Mouse (Mus musculus) neural tube, embryonic 11.5 days (tissue): ENCODE data around the gene Rtkn2. TPM values are rescaled to one million over a fixed set of nuclear protein-coding genes. Genes with fewer than 3 reads are reported as not detected.

ENCODE experiments used
- ATAC-seq: fragments of 200-750 bp; cut with Nextera tagmentation; 2 replicates; pipeline ENCODE4 v1.8.0; 2017; ENCODE audit warnings: moderate number of reproducible peaks, mild to moderate bottlenecking, moderate TSS enrichment, moderate library complexity; ENCODE audit not compliant: insufficient read depth, low FRiP score, low TSS enrichment
- DNase-seq: peaks from one replicate; pipeline ENCODE4 v3.0.0-alpha.2; 2015; ENCODE audit warnings: low spot score
- H3K27ac ChIP-seq: fragments of 300-500 bp; sonication (generic); 2 replicates; pipeline ENCODE4 v1.5.1; 2014; ENCODE audit warnings: low read depth, mild to moderate bottlenecking, low read length
- H3K27me3 ChIP-seq: fragments of 300-500 bp; sonication (generic); 2 replicates; pipeline ENCODE4 v1.6.1; 2014; ENCODE audit warnings: mild to moderate bottlenecking, low read length, mixed read lengths; ENCODE audit not compliant: control insufficient read depth, insufficient read depth
- H3K36me3 ChIP-seq: fragments of 300-500 bp; sonication (generic); 2 replicates; pipeline ENCODE4 v1.6.1; 2014; ENCODE audit warnings: mild to moderate bottlenecking, low read length, moderate library complexity, mixed read lengths; ENCODE audit not compliant: control insufficient read depth, insufficient read depth
- H3K4me1 ChIP-seq: fragments of 300-500 bp; sonication (generic); 2 replicates; pipeline ENCODE4 v1.6.1; 2014; ENCODE audit warnings: low read length, mixed read lengths; ENCODE audit not compliant: control insufficient read depth, insufficient read depth
- H3K4me2 ChIP-seq: fragments of 300-500 bp; sonication (generic); 2 replicates; pipeline ENCODE4 v1.6.1; 2014; ENCODE audit warnings: low read depth, mild to moderate bottlenecking, moderate library complexity
- H3K4me3 ChIP-seq: fragments of 300-500 bp; sonication (generic); 2 replicates; pipeline ENCODE4 v1.5.1; 2014; ENCODE audit warnings: low read depth, low read length
- H3K9ac ChIP-seq: fragments of 300-500 bp; sonication (generic); 2 replicates; pipeline ENCODE4 v1.6.1; 2014; ENCODE audit warnings: mild to moderate bottlenecking, low read length
- H3K9me3 ChIP-seq: fragments of 300-500 bp; sonication (generic); 2 replicates; pipeline ENCODE4 v1.6.1; 2016; ENCODE audit warnings: low read length; ENCODE audit not compliant: control insufficient read depth
- WGBS: fragments of 180-500 bp; shearing (Covaris S2); extraction: QIAGEN DNeasy Blood & Tissue Kit; methylation state at CpG from one replicate; pipeline ENCODE4 v1.1.7; 2014; 5-methylcytosine and 5-hydroxymethylcytosine counted together
- polyA plus RNA-seq: library from polyadenylated mRNA; unstranded; fragments of >200 nt; fragmentation: Nextera tagmentation; extraction: Ambion mirVana; gene quantifications from 2 replicates; pipeline ENCODE4 v1.2.1, GENCODE M21; 2014

The Rtkn2 gene
- polyA plus RNA-seq, 1 experiment from 2014 or later: 15.1 TPM

GRCm38 (mm10) chr10:68043973-68044372, 64.6 kb downstream of the Rtkn2 start:
- H3K4me3 ChIP-seq: no peak overlapping the region
- no peaks in the 10 kb centered on the region for H3K27me3 ChIP-seq
- ATAC-seq: no peak
- peak; percentile 40 for DNase-seq
- no peak overlapping the region for H3K4me2 ChIP-seq
- no peaks in the 10 kb centered on the region for H3K9me3 ChIP-seq
- no peak overlapping the region for H3K9ac ChIP-seq
- no peaks in the 10 kb centered on the region for H3K36me3 ChIP-seq
- H3K27ac ChIP-seq: no peak overlapping the region
- 32% methylated on average over 6 of the region's 6 CpGs for WGBS
- no peaks in the 10 kb centered on the region for H3K4me1 ChIP-seq

- 80% methylated on average over 8 of the region's 8 CpGs for WGBS
- no peak overlapping the region for H3K4me3 ChIP-seq
- H3K9ac ChIP-seq: no peak overlapping the region
- DNase-seq: no peak
- no peaks in the 10 kb centered on the region for H3K27me3 ChIP-seq
- no peaks in the 10 kb centered on the region for H3K9me3 ChIP-seq
- no peaks in the 10 kb centered on the region for H3K4me1 ChIP-seq
- no peak for ATAC-seq
- no peaks in the 10 kb centered on the region for H3K36me3 ChIP-seq
- H3K27ac ChIP-seq: no peak overlapping the region
- H3K4me2 ChIP-seq: no peak overlapping the region
These were observed 65.5 kb downstream of the Rtkn2 start for GRCm38 (mm10) chr10:68044864-68045263.

- no peaks in the 10 kb centered on the region for H3K36me3 ChIP-seq
- H3K4me3 ChIP-seq: no peak overlapping the region
- DNase-seq: no peak
- ATAC-seq: no peak
- 86% methylated on average over 8 of the region's 8 CpGs for WGBS
- H3K9ac ChIP-seq: no peak overlapping the region
- no peaks in the 10 kb centered on the region for H3K4me1 ChIP-seq
- no peaks in the 10 kb centered on the region for H3K9me3 ChIP-seq
- no peak overlapping the region for H3K27ac ChIP-seq
- H3K27me3 ChIP-seq: no peaks in the 10 kb centered on the region
- H3K4me2 ChIP-seq: no peak overlapping the region
These were observed 69.4 kb downstream of the Rtkn2 start for GRCm38 (mm10) chr10:68048641-68049305.

- no peaks in the 10 kb centered on the region for H3K4me1 ChIP-seq
- ATAC-seq (no peak; the same call in 1 of the 2 replicates), DNase-seq (no peak)
- no peak overlapping the region for H3K4me3 ChIP-seq
- H3K9ac ChIP-seq: no peak overlapping the region
- H3K27ac ChIP-seq: no peak overlapping the region
- no peaks in the 10 kb centered on the region for H3K36me3 ChIP-seq
- WGBS: 91% methylated on average over 13 of the region's 13 CpGs
- no peaks in the 10 kb centered on the region for H3K9me3 ChIP-seq
- no peaks in the 10 kb centered on the region for H3K27me3 ChIP-seq
- H3K4me2 ChIP-seq: no peak overlapping the region
These were observed 71.5 kb downstream of the Rtkn2 start for GRCm38 (mm10) chr10:68050882-68051281.

GRCm38 (mm10) chr10:68051316-68051933, 72.1 kb downstream of the Rtkn2 start:
- no peaks in the 10 kb centered on the region for H3K27me3 ChIP-seq
- H3K36me3 ChIP-seq: no peaks in the 10 kb centered on the region
- no peaks in the 10 kb centered on the region for H3K4me1 ChIP-seq
- ATAC-seq: no peak
- no peak overlapping the region for H3K27ac ChIP-seq
- H3K4me3 ChIP-seq: no peak overlapping the region
- no peak overlapping the region for H3K4me2 ChIP-seq
- no peak overlapping the region for H3K9ac ChIP-seq
- DNase-seq: no peak
- no peaks in the 10 kb centered on the region for H3K9me3 ChIP-seq
- WGBS: 93% methylated on average over 14 of the region's 14 CpGs

- ATAC-seq: no peak
- no peaks in the 10 kb centered on the region for H3K4me1 ChIP-seq
These were observed 72.9 kb downstream of the Rtkn2 start for GRCm38 (mm10) chr10:68052307-68052706.

GRCm38 (mm10) chr10:68054131-68054530, 74.8 kb downstream of the Rtkn2 start:
- ATAC-seq (no peak), DNase-seq (no peak)
- WGBS: 91% methylated on average over 5 of the region's 5 CpGs
- Histone ChIP-seq H3K4me3 (no peak overlapping the region), H3K9me3 (no peaks in the 10 kb centered on the region), H3K36me3 (no peaks in the 10 kb centered on the region), H3K27ac (no peak overlapping the region), H3K4me1 (no peaks in the 10 kb centered on the region), H3K4me2 (no peak overlapping the region), H3K9ac (no peak overlapping the region), H3K27me3 (no peaks in the 10 kb centered on the region)

More at GRCm38 (mm10) chr10:68052307-68052706, 72.9 kb downstream of the Rtkn2 start:
- Histone ChIP-seq H3K4me3 (no peak overlapping the region), H3K27ac (no peak overlapping the region), H3K4me2 (no peak overlapping the region), H3K36me3 (no peaks in the 10 kb centered on the region), H3K27me3 (no peaks in the 10 kb centered on the region), H3K9ac (no peak overlapping the region), H3K9me3 (no peaks in the 10 kb centered on the region)
- 88% methylated on average over 8 of the region's 8 CpGs for WGBS
- DNase-seq: no peak

DNA sequence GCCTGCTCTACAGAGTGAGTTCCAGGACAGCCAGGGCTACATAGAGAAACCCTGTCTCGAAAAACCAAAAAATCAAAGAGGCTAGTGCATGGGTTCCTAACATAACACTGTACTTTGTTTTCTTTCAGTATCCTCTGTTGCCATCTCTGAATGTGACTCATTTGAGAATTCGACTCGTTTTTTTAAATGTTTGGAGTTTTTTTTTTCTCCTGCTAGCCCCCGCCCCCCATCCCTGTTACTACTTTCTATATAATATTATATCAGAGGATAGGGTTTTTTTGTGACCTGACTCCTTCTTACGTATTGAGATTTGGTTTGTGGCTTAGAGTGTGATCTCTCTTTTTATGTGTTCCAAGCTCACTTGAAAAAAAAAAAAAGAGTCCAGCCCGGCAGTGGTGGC, 75.3 kb downstream of the Rtkn2 start:
- ATAC-seq (no peak), DNase-seq (no peak)
- no peak overlapping the region for H3K27ac ChIP-seq
- H3K9ac ChIP-seq: no peak overlapping the region
- WGBS: 92% methylated on average over 6 of the region's 6 CpGs
- H3K27me3 ChIP-seq: no peaks in the 10 kb centered on the region
- H3K36me3 ChIP-seq: no peaks in the 10 kb centered on the region
- H3K9me3 ChIP-seq: no peaks in the 10 kb centered on the region
- H3K4me3 ChIP-seq: no peak overlapping the region
- H3K4me1 ChIP-seq: no peaks in the 10 kb centered on the region
- H3K4me2 ChIP-seq: no peak overlapping the region

GRCm38 (mm10) chr10:68057841-68058240, 78.5 kb downstream of the Rtkn2 start:
- no peaks in the 10 kb centered on the region for H3K27me3 ChIP-seq
- no peak for ATAC-seq
- no peak for DNase-seq
- 95% methylated on average over 3 of the region's 3 CpGs for WGBS
- no peaks in the 10 kb centered on the region for H3K36me3 ChIP-seq
- peaks cover 4% of the 10 kb centered on the region; the same call in 1 of the 2 replicates for H3K4me1 ChIP-seq
- H3K4me2 ChIP-seq: no peak overlapping the region
- no peaks in the 10 kb centered on the region for H3K9me3 ChIP-seq
- no peak overlapping the region for H3K9ac ChIP-seq
- H3K4me3 ChIP-seq: no peak overlapping the region
- H3K27ac ChIP-seq: no peak overlapping the region
